ENCODE assay signal across 17 mouse cellular contexts in genomic region chr9:63884971-63885370, GRCm38 (mm10).
"Had no signal": no experiment of that assay in that cellular context is flagged by ENCODE, and none has a peak within 500 bp of the region (broad histone marks: within the 10 kb centered on the region; RNA-seq: fewer than 3 reads in every experiment).

No protein-coding gene starts in this region.

- ATAC-seq: liver, postnatal 0 days; lung, postnatal 0 days; midbrain, embryonic 15.5 days had no signal

- H3K27me3 ChIP-seq: limb, embryonic 15.5 days; midbrain, embryonic 15.5 days had no signal

- H3K9ac ChIP-seq: kidney, embryonic 15.5 days; limb, embryonic 12.5 days; limb, embryonic 15.5 days; liver, embryonic 14.5 days; liver, postnatal 0 days; lung, embryonic 14.5 days; midbrain, embryonic 12.5 days; midbrain, embryonic 15.5 days; neural tube, embryonic 12.5 days had no signal

- DNase-seq: kidney, postnatal 10 days; kidney, postnatal 36 days; layer of hippocampus, adult 9-11 months; liver, postnatal 0 days; lung, embryonic 14.5 days; thymus, adult 18-20 months; thymus, postnatal 36 days had no signal

- H3K4me2 ChIP-seq: kidney, embryonic 15.5 days; limb, embryonic 12.5 days; limb, embryonic 15.5 days; liver, embryonic 11.5 days; lung, embryonic 14.5 days; midbrain, embryonic 12.5 days; midbrain, embryonic 15.5 days; neural tube, embryonic 12.5 days had no signal

- H3K4me3 ChIP-seq: kidney, embryonic 15.5 days; limb, embryonic 12.5 days; limb, embryonic 15.5 days; midbrain, embryonic 12.5 days; midbrain, embryonic 15.5 days; neural tube, embryonic 12.5 days had no signal

- H3K27ac ChIP-seq: kidney, embryonic 15.5 days; limb, embryonic 12.5 days; limb, embryonic 15.5 days; liver, embryonic 14.5 days; macrophage; midbrain, embryonic 12.5 days; midbrain, embryonic 15.5 days; neural tube, embryonic 12.5 days had no signal

- H3K9me3 ChIP-seq: kidney, embryonic 15.5 days; limb, embryonic 15.5 days; midbrain, embryonic 12.5 days; midbrain, embryonic 15.5 days had no signal

- H3K36me3 ChIP-seq: kidney, embryonic 15.5 days; limb, embryonic 12.5 days; limb, embryonic 15.5 days; midbrain, embryonic 12.5 days; midbrain, embryonic 15.5 days; neural tube, embryonic 12.5 days had no signal
